Mouse (Mus musculus) hindbrain, embryonic 14.5 days (tissue): ENCODE data around the gene Ccsap. TPM values are rescaled to one million over a fixed set of nuclear protein-coding genes. Genes with fewer than 3 reads are reported as not detected.

ENCODE experiments used
- polyA plus RNA-seq: library from polyadenylated mRNA; unstranded; fragments of >200 nt; fragmentation: Nextera tagmentation; extraction: Ambion mirVana; gene quantifications from 2 replicates; pipeline ENCODE4 v1.2.1, GENCODE M21; 2014

The Ccsap gene
- polyA plus RNA-seq, 1 experiment from 2014 or later, result 5.0 TPM

Other genes with a start within 250 kb of the Ccsap start
- 14.3 and 14.9 TPM in 2 replicates for gene Rhou, start 206.3 kb downstream of the Ccsap start, polyA plus RNA-seq
- 79.1 and 82.7 TPM in 2 replicates for gene Rab4a, start 54.2 kb downstream of the Ccsap start, polyA plus RNA-seq
- 5.3 and 6.6 TPM in 2 replicates for gene Acta1, start 34.5 kb upstream of the Ccsap start, polyA plus RNA-seq
- 26.5 and 26.8 TPM in 2 replicates for gene Nup133, start 89.1 kb upstream of the Ccsap start, polyA plus RNA-seq
- 19.7 and 21.5 TPM in 2 replicates for gene Abcb10, start 122.9 kb upstream of the Ccsap start, polyA plus RNA-seq
- 24.2 and 25.7 TPM in 2 replicates for gene Taf5l, start 161.2 kb upstream of the Ccsap start, polyA plus RNA-seq
- gene Urb2, start 161.3 kb upstream of the Ccsap start, polyA plus RNA-seq, result 4.9 and 5.5 TPM in 2 replicates